Mouse (Mus musculus) R1 (cell line): ENCODE data around the gene Tsc1.

Experiments
- DNase-seq: peaks from one replicate; pipeline ENCODE4 v3.0.0-alpha.2; 2018; ENCODE audit warnings: low read depth, low spot score

Tsc1 gene

DNA sequence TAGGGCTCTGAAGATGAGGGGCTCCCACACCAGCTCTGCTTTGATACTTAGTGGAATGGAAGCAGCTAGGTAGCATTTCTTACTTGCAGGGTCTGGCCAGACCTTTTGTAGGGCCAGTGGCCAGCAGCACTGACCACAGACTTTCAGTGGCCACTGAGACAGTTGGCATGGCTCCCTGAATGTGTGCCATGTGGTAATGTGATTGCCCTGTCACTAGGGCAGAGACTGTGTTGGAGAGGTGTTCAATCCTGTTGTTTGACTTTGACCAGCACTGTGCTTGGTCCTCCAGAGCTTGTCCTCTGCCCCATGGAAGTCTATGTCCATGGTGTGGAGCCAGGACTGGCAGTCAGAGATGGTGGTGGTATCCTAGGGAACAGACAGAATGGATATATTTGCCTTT, 9.5 kb downstream of the Tsc1 start:
- DNase-seq: no peak

DNA sequence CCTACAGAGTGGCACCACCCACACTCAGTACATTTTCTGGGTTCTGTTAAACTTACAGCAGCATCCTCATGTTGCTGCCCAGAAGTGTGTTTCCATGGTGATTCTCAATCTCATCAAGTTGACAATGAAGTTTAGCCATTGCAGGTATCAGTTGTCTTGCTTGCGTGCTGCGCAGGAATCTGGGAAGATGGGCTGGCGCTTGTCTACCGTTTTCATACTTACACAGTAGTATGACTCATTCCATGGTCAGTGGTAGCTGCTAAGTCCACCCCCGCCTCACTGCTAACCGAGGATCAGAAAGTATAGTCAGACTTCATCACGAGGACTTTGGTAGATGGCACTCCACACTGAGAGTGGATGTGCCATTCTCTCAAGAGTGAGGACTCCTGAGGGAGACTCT, 12.3 kb downstream of the Tsc1 start:
- DNase-seq: no peak

DNA sequence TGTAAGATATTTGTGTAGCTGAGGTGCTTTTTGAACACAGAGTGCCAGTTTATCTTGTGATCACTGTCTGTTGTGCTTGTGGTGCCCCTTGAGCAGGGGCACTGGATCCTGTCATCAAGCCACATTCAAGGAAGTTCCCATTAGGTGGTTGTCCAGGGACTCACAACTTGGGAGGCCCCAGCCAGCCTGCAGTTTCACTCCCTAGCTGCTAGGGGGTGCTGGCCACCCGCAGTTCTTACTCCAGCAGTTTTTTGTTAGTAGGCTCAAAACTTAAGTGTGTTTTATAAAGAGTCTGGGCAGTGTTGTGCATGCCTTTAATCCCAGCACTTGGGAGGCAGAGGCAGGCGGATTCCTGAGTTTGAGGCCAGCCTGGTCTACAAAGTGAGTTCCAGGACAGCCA, 13.3 kb downstream of the Tsc1 start:
- peak; percentile 75 for DNase-seq

DNA sequence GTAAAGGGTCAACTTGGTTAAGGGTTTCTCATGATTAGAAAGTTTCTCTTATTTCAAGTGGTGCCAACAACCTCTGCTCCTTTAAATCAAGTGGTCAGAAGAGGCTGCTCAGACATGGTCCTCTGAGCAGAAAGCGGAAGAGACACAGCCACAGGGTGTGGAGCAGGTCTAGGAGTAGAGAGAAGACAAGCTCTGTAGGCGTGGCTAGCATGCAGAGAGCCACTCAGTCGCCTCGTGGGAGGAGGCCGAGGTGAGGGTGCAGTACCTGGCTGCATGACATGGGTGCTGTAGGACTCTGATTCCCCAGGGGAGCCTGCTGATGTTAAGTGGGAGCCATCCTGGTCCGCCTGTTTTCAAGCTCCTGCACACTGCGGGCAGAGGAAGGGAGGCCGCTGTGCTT, 15.2 kb downstream of the Tsc1 start:
- DNase-seq: peak; percentile 74

DNA sequence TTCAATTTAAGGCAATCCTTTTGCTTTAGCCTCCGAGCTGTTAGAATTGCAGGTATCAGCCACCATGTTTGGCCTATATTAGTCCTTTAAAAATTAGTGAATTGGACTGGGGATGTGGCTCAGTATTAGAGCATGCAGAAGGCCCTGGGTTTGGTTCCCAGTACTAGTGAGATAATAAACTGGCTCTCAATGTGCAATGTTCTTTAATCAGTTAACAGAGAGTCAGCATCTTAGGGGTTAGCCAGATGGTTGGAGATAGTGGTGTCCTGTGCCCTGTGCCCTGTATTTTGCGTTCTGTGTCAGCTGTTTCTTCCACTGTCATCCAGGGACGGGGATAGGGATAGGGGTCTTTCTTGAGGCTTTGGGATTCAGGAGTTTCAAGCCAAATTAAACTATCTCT, 21.9 kb downstream of the Tsc1 start:
- DNase-seq: no peak

DNA sequence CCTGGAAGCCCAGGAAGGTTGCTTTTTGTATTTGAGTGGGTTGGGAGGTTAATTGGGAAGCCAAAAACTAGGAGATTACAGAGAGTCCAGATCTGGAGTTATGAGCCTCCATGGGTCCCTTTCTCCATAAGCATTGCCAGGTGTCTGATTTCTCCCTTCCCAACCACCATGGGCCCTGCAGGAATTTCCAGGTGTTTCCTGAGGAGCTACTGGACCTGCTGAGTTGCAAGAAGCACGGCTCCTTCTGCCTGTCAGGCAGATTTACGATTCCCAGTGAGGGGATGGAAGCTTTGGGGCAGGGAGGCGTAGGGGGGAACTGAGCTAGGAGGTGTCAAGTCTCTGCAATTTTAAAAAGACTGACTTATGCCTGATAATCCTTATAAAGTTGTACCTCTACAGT, 24.8 kb downstream of the Tsc1 start:
- DNase-seq: no peak

DNA sequence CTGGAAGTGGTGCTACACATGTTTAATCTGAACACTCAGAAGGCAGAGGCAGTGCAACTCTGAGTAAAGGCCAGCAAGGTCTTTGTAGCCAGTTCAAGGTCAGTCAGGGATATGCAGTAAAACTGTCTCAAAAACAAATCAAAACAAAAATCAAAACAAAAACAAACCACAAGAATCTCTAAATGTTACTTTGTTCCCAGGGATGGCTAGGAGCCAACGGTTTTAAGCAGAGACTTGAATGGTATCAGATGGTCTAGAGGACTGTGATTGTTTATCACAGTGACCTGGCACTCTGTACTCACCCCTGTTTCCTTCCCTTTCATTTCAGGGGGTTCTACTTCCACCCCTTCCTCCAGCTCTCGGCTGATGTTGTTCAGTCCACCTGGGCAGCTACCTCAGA, 30.4 kb downstream of the Tsc1 start:
- DNase-seq: no peak

DNA sequence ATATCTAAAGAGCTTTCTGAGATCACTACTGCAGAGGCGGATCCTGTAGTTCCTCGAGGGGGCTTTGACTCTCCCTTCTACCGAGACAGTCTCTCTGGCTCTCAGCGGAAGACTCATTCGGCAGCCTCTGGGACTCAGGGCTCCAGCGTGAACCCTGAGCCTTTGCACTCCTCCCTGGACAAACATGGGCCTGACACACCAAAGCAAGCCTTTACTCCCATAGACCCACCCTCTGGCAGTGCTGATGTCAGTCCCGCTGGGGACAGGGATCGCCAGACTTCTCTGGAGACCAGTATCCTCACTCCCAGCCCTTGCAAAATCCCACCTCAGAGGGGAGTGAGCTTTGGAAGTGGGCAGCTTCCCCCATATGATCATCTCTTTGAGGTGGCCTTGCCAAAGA, 35.0 kb downstream of the Tsc1 start:
- no peak for DNase-seq

DNA sequence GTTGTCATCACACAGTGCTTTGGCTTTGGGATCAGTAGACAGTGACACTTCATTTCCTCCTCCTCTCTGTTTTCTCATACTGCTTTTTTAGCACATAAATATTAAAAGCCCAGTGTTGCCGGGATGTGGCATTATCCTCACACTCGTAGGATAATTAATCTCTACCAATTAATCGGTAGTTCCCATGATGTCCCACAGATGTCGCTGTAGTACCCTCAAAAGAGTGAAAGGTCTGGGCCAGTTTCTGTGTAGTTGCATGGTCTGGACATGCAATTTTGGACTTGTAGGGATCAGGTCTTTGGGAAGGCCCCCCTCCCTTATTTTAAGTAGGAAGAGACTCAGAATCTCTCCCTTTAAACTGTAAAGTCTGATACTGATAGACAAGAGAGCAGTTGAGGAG, 39.7 kb downstream of the Tsc1 start:
- peak; percentile 50 for DNase-seq

DNA sequence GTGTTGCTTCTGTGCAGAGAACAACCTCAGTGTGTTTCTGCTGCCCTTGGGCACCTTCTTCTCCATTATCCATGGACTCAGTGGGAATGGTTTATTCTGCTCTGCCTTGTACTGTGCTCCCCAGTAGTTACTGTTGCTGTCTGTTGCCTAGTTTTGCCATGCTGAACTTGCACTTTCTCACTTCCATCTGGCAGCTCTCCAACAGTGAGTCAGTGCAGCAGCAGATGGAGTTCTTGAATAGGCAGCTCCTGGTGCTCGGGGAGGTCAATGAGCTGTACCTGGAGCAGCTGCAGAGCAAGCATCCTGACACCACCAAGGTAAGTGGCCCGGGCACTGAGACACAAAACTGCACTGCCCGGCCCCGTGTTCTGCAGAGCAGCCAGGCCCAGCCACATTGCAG, 40.7 kb downstream of the Tsc1 start:
- DNase-seq: no peak

DNA sequence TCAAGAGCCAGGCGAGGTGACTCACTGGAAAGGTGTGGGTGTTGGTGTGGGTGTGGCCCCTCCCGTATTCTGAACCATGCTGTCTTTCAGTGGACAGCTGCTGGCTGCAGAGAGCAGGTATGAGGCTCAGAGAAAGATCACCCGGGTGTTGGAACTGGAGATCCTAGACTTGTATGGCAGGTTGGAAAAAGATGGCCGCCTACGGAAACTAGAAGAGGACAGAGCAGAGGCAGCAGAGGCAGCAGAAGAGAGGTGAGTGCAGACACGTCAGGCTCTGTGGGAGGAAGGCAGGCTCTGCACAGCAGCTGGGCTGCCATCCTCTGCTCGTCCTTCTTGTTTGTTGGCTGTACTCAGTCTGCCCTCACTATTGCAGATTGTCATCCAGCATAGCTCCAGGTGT, 44.9 kb downstream of the Tsc1 start:
- DNase-seq: no peak

DNA sequence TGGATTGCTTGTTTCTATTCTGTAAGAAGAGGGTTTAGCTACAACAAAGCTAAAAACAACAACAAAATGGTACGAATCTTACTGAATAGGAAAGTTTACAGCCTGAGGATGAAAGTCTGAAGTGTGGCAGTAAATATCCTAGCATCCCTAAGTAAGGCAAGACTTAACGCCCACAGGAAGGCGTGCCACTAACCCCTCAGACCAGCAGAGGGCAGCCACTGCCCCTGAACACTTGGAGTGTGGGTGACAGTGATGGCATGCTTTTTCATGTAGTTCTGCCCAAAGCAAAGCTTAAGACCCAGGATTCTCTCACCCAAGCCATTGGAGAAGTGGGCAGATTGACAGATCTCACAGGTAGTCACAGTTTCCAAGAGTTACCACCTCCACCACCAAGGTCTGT, 47.4 kb downstream of the Tsc1 start:
- peak; percentile 32 for DNase-seq

DNA sequence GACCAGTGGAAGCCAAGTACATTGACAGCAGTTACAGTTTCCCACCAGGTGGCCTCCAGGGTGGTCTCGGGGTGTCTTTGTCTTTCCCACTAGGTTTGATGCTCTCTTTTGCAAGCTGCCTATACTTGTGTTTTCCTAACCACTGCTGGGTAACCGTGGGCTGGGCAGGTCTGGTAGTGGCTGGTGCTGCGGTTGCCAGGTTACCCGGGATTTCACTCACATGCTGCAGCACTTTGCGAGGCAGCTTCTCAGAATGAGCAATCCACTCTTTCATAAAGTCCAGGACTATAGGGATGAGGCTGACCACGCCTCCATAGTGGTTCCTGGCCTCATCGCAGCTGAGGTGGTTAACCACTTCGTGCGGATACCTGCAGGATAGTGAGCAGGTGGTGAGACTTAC, 51.7 kb downstream of the Tsc1 start:
- peak; percentile 6 for DNase-seq

DNA sequence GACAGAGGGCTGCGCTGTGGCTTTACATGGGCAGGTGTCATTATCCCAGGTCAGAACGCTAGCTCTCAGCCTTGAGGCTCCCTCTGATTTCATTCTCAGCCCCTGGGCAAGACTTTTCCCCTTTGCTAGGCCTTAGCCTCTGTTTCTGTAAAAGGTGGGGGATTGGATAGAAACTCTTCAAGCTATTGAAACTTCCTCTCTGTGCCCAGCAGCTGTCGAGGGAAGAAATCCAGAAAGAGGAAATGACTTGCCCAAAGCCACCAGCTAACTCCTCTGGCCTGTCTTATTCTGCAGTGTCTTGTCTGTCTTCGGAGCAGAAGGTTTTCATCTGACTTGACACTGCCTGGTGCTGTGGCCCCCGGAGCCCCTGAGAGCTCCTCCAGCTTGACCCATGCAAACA, 57.5 kb downstream of the Tsc1 start:
- no peak for DNase-seq

DNA sequence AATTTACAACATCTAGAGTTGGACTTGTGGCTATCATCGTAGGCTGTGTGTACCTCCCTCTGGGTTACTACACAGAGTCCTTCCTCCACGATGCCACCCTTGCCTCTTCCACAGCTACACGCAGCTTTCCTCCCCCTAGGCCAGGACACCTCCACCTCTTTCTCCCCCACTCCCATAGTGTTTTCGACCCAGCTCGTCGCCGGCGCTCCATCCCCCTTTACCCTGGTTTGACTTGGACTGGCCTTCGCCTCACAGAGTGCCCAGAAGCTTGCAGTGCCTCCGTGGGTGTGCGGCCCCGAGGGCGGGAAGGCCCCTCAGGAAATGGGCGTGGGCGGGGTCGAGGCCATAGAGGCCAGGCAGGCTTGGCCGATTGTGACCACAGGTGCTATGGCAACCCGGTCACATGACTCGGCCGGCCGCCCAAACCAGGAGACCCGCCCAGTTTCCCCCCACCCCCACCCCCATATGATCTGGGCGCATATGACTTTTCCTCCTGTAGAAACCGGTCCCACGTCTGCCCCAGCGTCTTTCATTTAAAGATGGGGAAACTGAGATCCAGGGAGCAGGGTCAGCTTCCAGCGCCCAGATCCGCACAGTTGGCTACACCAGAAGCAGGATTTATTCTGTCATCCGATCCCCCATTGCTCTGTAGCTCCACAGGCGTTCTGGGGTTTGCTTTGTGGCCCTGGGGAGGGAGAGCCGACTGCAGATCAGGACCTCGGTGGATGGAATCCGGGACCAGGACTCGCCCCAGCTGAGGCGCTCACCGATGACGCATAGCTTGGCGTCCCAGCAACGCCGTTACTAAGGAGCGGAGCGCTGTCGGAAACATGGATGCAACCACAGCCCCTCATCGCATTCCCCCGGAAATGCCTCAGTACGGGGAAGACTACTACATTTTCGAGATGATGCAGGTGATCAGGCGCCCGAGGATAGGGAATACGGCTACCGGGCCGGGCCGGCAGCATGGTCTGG, 58.6 kb downstream of the Tsc1 start, which contains the start of the genes Spaca9 and Ak8:
Spaca9 (minus strand) TSS at position 367 of the 975 bp plus-strand sequence.
Ak8 (plus strand) TSS at position 804 of the 975 bp plus-strand sequence.
- DNase-seq: peak; percentile 88

DNA sequence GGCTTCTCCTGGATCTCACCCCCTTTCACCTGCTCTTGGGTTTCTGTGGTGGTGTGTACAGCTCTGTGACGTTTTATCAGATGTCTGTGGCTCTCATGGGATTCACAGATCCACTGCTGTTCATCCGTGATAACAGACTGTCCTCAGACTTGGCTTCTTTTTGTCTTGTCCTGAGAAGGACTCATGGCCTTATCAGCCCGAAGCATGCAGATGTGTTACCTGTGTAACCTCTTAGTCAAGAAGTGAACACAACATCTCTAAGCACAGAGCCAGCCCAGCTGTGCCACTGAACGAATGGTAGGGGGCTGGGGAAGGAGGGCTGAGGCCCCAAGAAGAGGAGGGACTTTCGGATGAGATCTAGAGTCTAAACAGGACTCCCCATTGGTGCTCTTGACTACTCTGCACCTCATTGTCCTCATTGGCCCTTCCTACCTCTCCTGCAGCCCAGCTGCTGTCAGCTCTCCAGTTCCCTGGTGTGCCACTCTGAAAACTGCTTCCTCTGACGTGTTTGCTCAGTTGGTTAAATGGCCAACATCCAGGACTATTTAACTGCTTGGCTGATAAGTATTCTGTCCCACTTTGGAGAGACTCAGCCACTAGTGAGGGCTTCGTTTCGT, 60.7 kb downstream of the Tsc1 start:
- DNase-seq: no peak

DNA sequence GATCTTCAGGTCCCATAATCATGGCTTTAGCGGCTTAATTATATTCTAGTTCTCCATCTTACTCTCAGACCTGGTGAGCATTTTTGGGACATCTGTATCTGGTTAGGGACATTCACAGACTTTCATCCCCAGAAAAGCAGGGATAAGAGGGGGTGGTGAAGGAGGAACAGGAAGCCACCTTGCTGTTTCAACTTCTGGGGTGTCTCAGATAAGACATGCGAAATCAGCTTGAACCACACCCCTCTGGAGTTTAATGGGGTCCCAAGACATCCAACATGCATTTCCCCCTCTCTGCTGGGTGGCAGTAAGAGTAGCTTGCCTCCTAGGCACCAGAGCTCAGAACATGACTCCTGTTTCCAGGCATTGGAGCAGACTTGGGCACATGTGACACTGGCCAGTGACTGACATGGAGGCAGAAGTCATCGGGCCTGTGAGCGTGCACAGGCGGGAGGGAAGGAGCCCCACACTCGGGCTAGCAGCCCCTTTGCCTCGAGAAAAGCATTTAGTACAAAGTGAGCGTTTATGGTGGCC, 65.1 kb downstream of the Tsc1 start:
- no peak for DNase-seq

DNA sequence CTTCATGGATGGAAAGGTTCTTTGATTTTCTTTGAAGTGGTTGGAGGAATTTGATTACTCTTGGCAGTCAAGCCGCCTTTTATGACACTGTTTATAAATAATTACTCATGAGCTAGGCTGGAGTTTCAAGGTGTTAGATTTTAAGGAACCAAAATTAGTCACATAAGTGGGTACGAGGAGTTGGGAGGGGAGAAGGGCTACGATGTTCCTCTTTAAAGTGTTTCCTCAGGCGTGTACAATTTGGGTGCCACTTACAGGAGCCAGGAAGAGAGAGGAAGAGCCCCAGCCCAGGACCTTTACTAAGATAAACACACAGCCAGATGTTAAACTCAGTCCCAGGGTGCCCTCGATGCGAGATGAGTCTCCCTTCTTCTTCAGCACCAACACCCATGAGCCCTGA, 65.8 kb downstream of the Tsc1 start:
- DNase-seq: no peak

DNA sequence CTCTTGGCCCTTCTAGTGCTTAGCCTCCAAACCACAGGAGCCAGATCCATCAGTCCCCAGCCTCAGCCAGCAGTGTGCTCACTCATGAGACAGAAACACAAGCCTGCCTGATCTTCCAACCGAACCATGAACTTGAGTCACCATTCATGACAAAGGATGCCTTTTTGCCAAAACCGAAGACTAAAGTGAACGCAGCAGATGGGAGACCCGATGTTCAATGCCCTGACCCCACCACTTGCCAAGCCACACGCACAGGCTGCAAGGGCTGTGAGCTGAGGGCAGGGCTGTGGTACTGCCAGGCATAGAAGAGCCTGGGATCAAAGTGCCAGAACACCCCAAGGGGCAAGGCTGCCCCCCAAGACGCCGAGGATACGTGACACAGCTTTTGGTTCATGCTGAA, 72.0 kb downstream of the Tsc1 start:
- no peak for DNase-seq

DNA sequence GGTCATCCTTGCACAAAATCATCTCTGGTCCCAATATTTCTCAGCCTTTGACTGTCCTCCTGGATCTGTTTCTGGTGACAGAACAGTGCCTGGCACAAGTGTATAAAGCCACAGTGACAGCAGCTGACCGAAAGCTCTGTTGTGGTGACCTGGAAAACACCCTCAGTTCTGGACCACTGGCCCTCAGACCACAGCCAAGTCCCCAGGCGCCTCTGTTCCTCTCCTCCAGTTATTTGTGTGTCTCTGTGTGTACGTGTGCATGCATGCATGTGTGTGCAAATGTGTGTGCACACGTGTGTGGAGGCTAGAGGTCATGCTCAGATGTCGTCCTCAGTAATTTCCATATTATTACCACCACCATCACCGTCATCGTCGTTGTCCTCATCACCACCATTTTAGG, 81.4 kb downstream of the Tsc1 start:
- DNase-seq: no peak

DNA sequence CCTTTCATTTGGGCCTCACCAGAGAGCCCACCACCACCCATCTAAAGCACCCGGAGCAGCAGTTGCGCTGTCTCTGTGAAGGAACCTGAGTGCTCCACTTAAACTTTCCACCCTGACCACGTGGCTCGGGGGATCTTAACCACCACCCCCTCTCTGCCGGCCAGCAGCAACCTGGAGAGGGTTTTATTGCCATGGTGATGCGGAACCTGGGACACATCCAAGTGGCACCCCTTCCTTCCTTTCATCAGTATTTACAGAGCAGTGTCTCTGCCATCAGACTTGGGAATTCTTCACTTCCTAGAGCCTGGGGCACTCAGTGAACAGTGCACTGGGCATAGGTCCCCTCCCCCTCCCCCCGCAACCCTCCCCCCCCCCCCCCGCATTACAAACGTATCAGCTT, 82.9 kb downstream of the Tsc1 start:
- no peak for DNase-seq

DNA sequence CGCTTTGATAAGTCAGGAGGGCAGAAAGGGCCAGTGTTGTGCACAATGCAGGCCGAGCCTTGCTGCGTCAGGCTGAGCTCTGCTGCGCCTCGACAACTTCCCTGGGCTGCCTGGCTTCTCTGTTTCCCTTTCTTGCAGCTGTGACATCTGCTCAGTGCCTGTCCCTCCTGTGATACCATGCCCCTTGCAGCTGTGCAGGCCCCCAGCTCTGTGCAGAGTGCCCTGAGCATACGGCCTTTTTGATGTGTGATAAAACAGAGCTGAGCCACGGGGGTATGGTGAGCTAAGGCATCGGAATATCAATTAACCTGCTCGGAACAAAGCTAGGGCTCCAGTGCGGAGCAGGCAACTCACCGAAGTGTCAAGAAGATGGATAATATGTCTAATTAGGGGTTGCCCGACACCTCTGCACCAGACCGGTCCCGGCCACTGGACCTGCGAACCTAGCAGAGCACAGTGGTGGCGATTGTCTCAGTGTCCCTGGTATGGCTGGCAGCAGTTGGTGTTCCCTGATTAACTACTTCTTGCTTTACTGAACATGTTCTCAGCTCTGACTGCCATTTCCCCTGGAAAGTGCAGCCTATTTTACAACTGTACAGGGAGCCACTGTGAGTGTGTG, 86.9 kb downstream of the Tsc1 start:
- no peak for DNase-seq
